Mouse (Mus musculus): Measurements from ENCODE around the gene 3830406C13Rik.
"Not testable (repeated sequence)": the region's sequence is repeated elsewhere in the genome, so short reads cannot be mapped to it uniquely, and the experiment has no call there.

The 3830406C13Rik gene

DNA sequence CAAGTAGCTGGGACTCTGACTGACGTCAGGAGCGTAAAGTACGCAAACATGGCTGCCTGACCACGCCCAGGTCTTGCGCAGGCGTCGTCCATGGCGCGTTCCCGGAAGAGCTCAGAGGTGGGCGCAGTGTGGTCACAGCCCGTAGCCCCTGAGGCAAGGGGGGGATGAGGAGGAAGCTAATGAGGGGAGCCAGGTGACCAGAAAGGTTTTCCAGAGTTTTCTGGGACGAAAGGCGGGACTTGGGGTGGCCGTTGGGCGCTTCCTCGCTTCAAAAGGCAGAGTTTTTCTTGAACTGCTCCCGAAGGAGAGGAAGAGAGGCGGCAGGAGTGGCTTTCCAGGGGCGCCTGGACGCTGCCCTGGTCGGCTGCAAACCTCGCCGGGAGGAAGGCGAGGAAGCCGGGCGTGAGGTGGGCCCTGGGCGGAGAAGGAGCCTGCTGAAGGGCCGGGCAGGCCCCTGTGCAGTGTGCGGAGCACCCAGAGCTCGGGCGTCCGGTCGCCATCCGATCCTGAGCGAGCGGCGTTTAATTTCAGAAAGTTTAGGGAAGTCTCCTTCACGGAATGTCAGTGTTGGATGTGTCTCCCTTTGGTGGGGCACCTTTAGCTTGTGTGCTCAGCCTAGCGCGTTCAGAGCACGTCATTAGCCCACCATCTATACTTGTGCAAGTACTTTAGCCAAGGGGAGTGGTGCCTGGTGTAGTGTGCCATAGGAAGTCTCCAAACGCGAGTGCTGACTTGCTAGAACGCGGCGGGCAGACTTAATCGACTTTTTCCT, at the start of gene 3830406C13Rik:
3830406C13Rik (plus strand) TSS at position 33 of the 772 bp plus-strand sequence.
- DNase-seq = peak; percentile 66 to 75

DNA sequence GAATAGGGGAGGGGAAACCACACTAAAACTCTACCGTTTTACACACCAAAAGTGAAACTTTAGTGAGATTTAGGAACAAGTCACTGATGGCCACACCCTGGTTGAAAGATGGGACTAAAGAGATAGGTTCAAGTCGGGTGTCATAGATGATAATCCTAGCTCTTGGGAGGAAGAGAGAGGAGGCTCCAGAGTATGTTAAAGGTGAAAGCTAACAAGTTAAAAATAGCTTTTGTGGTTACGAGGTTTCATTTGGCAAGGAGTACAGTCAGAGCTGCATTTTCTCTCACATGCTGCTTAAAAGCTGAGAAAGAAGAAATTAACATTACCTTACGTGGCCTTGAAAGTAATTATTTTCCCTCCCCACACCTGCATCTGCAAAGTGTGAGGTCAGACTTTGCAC, 40.2 kb upstream of the 3830406C13Rik start:
- DNase-seq = no peak

DNA sequence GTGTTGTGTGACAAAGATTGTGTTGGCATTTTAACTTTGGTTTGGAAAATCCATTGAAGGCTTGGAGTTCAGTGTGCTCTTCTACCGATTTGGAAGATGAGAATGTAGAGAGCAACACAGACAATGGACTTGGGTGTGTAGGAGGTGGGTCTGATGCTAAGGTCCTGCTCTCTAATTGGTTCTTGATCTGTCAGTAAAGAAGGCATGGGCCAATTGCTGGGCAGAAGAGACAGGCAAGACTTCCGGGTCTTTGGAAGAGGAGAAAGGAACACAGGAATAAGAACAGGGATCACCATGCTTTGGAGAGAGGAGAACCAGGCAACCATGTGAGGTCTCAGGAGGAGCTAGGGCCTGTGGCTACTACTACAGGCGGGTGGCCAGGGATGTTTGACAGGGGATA, 7.9 kb upstream of the 3830406C13Rik start:
- no peak for DNase-seq

DNA sequence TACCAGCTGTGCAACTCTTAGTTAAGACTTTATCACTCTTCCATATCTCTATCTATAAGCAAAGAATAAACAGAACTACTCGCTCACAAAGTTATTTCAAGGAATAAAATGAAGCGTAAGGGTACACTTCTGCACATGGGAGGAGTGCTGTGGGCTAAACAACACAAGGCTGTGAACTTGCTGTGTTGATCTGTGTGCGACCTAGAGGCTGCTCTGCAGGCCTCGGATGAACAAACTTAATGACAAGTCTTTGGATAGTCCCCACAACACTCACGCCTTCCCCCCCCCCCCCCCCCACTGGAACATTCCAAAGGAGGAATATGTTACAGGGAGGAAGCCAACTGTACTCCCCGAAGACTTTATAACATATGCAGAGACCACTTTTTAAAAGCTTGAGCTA, 332 bp upstream of the 3830406C13Rik start, which contains the start of gene Gm49355:
Gm49355 (plus strand) TSS at position 336 of the 400 bp plus-strand sequence.
- DNase-seq = no peak

DNA sequence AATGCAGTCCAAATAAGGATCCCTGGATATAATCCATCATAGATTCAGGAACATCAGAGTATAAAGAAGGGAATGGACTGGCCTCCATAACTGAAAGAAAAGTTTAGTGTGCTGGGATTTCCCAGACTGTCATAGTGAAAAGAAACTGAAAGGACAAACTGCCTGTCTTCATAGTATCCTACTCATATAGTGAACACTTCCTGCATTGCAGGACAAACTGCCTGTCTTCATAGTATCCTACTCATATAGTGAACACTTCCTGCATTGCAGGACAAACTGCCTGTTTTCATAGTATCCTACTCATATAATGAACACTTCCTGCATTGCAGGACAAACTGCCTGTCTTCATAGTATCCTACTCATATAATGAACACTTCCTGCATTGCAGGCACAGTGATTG, 5.8 kb downstream of the 3830406C13Rik start:
- not testable (repeated sequence) for DNase-seq

DNA sequence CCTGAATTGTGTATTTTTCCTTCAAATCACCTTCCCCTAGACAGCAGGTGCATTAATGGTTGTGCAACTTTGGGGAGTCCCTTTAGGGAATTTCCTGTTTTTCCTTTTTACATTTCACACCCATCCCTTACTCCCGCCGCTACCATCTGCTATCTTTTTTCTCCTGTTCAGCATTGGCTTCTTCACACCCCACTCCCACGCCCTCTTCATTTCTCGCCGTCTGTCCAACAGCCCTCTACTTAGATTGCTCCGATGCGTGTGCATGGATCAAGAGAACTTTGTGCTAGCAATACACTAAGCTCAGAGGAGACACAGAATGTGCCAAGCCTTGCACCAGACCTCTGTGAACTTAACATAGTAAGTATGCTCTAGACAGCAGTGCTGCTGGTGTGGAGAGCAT, 12.4 kb downstream of the 3830406C13Rik start:
- no peak for DNase-seq

DNA sequence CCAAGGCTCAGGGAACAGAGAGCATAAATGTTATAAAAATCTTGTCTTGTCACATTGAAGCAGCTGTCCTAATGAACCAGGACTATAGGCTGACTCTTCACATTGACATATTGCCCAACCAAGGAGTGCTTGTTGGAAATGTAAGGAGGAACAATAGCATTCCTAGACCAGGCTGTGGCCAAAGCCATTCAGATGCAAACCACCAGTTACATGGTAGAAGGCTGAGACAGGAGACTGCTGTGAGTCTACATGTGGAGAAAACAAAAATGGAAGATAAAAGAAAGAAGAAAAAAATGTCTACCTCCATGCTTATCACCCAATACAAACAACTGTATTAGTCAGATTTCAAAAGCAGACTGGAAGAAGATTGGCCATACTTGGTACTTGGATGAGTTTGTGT, 15.2 kb downstream of the 3830406C13Rik start:
- no peak for DNase-seq

DNA sequence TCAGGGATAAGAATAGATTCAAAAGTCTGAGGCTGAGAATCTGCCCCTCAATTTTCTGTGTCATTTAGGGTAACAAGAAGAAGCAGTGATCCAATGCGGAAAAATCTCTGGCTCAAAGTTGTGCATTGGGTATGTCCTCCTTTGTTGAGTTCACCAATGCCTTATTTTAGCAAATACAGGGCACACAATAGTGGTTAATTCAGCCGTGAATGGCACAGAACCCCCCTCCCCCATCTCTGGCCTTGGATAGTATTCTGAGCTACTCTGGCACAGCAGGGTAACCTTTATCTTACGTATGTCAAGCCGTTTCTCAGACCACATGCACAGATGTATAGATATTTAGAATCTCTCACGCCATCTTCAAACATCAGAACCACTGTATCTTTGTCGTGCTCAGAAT, 15.7 kb downstream of the 3830406C13Rik start:
- no peak for DNase-seq

DNA sequence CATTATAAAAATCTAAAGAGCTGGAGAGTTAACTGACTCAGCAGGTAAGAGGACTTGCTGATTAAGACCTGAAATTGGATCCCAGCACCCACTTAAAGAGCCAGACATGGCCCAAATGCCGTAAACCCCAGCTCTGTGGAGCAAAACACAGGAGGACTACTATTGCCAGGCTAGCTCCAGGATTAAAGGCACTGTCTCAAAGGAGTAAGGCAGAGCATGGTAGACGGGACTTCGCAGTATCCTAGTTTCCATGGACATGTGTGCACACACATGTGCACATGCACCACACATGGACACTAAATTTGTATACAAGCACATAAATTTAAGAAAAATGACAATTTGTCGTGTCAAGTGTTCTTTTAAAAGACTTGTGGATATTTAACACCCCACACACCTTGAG, 16.3 kb downstream of the 3830406C13Rik start:
- DNase-seq = no peak

DNA sequence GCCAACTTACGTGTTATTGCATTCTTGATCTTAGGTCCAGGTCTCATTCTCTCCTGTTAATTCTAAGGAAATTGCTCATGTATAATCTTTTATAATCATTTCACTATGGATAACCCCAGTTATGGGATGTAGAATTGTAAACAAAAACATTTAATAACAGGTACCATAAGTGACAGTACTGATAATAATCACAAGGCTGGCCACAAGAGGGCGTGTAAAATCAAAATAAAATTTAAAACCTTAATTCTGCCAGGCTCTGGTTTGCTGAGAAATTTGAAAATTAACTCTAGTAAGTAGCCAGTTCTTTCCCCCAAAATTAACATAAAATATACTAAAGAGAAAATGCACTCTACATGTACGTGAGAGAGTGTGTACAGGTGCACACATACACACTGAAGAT, 16.7 kb downstream of the 3830406C13Rik start:
- no peak for DNase-seq

DNA sequence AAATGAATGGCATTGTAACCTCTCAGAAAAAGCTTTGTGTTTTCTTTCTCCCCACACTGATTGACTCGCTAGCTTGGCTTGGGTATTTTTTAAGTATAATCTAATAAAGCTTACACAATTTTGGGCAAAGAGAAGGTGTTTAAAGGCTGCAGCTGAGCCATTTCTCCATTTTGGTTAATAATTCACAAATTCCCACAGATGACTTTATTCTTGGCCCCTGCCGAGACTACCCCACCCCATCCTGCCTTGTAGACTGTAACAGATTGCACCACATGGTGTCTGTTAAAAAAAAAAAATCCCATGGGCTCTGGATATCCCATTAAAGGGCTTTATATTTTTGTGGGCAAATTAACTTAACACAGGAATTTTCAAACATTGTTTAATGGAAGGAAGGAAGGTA, 19.1 kb downstream of the 3830406C13Rik start:
- no peak for DNase-seq

DNA sequence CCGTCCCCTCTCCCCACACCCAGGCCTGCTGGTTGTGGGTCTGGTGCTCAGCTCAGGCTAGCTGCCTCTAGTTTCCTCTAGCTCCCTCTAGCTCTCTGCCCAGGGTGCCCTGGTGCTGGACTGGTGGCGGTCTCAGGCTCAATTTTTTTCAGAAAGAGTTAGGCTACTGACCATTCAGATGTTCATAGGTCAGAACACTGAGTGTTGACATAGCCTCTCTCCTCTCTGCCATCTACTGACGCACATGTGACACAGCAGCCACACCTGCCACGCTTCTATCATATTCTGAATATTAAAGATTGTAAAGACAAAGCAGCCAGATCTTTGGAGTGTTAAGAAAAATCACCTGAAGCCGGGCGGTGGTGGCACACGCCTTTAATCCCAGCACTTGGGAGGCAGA, 49.6 kb downstream of the 3830406C13Rik start:
- no peak for DNase-seq

DNA sequence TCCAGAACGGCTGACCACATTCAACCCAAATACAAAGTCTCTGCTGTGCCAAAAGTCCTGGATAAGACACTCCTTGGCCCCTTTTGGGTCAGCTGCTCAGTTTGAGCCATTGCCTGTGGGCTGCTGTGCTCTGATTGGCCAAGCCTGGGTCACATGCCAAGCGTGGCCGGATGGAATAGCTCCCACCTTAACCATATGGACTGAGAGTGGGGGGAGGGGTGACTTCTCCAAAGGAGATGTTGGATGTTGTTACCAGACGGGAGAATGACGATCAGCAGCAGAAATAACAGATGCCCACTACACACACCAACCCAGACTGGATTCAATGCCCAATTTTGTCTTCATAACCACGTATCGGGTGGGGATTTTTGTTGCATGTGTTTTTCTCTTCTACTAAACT, 51.0 kb downstream of the 3830406C13Rik start:
- no peak for DNase-seq

DNA sequence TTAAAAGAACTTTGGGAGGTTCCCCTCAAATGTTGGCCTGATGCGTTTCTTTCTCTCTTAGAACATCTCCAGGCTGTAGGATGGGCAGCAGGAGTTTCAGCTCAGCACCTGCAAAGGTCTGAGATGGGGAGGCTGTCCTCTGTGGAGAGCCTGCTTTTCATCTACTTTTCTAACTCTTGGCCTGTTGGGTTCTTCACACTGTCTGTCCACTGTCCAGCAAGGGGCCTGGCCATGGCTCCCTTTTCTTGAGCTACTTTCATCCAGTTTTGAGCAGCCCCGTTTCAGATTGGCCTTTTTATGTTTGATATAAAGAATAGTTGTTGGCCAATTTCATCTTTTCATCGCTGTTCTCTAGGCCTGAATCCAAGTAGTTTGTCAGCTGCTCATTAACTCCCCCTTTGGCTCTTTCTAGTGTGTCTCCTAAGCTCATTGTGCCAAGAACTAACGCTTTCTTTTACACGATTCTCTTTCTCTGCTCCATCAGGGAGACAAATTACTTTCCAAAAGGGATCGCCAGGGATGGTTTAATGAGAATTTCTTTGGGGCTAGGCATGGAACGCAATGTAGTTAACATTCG, 53.5 kb downstream of the 3830406C13Rik start:
- DNase-seq = no peak

DNA sequence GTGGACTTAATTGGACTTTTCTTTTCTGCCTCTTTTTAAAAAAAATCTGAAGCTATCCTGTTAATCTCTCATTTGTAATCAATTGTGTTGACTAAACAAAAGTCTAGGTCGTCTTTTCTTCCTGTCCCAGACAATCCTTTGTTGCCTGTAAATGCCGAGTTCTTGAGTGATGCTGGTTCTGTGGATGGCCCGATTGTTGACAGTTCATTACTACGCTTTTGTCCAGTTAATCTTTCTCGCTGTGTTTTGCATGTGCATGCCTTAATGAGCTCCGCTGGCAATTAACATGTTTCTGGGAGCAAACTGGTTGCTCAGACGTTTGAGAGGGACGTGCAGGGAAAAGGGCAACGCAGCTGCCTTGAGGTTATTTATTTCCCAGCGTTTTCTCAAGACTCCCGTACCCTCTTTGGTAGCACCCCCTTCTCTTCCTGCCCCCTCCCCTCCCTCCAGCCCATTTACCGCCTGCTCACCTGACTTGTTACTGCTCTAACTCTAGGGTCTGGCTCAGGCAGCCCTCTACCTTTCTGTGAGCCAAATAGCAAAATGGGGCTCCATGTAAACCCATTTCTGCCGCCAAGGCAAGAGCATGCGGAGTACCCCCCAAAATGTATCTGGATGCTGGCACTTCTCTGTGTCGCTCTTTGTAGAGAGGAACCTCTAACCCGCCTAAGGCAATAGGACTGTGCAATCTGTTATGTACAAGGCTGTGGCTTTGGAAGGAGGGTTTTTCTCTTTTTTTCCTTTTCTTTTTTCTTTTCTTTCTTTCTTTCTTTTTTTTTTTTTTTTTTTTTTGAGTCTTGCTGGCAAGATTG, 54.2 kb downstream of the 3830406C13Rik start:
- DNase-seq = no peak

DNA sequence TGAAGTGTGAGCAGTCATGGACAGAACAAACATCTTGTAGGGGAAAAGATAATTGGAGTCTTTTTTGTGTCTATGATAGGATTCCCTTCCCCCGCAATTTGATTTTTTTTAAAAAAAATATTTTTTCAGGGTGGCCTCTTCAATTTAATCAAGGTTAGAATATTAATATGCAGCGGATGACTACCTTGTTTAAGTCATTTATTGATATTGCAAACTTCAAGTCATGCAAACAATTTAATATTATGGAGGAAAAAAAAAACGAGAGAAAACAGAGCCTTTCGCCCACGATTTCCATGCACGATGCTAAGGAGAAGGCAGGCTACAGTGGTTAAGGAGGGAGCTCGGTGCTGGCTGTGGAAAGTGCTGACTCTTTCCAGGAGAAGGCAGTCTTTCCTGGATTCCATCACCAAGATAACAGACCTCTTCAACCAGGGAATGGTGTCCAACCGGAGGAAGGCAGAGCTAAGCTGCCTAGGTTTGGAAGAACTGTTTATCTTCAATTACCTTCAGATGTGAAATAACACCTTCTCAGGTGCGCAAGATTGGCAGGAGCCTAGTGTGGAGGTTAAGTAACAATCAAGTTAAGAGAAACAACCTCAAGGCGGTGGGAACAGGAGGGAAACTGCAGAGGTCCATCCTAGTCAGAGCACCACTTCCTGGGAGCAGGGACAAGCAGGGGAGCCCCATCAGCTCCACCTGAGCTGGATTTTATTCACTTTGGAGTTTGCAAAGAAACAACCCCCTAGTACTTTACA, 55.0 kb downstream of the 3830406C13Rik start:
- no peak for DNase-seq

DNA sequence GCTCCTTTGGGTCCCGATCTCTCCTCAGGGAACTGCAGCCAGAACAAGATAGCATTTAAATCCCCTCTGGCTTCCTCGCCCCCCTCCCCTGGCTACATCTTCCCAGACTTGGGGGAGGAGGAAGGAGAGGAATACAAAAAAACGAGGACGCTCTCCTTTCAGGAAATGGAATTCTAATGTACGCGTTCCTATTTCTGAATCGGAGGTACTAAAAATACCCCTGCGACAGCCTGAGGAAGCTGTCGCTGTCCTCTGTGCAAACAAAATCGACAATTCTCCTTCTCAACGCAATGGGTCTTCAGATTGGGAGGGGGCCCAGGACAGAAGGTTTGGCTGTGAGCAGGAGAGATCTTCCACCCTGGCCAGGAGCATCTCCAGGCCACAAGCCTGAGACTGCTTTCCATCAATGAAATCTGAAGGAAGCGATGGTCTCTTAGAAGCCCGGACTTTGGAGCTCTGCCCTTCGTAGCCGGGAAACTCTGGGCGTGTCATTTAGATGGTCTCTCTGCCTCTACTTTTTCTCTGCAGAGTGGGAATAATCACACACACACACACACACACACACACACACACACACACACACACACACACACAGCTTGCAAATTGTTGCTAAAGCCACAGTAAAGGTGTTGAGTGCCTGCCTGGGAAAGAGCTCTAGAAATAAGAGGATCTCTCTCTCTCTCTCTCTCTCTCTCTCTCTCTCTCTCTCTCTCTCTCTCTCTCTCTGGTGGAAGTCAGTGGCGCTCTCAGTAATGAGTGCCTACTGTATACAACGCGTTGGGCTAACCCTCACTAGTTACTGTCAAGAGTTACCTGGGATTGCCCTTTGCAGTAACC, 56.5 kb downstream of the 3830406C13Rik start:
- DNase-seq = no peak

DNA sequence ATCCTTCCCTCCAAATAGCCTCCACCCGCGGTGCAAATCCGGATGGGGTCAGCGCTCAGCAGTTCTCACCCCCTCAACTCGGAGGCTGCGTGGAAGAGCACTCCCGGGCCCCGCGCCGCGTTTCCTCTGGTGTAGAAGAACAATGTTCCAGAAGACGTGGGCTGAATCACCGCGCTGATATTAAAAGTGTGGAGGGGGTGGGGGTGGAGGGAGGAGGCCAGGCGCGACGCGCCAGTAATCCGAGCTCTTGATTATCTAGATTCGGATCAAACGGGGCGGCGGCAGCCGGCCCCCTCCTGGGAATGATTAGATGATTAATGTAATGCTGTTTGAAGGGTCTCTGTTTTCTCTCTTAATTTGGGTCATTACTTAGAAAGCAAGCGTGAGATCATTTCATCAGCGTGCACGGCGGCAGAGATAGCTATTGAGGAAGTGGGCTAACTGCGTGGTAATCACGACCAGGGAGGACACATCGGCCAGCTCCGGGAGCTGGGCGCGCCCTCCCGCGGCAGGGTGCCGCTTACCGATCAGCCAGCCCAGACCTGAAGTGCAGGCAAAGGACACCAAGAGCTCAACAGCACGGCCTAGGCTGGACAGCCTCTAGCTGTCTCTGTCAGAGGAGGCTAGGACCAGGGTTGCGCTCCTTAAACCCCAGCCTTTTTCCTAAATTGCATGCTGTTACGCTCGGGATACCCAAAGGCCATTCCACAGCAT, 57.3 kb downstream of the 3830406C13Rik start:
- no peak for DNase-seq

DNA sequence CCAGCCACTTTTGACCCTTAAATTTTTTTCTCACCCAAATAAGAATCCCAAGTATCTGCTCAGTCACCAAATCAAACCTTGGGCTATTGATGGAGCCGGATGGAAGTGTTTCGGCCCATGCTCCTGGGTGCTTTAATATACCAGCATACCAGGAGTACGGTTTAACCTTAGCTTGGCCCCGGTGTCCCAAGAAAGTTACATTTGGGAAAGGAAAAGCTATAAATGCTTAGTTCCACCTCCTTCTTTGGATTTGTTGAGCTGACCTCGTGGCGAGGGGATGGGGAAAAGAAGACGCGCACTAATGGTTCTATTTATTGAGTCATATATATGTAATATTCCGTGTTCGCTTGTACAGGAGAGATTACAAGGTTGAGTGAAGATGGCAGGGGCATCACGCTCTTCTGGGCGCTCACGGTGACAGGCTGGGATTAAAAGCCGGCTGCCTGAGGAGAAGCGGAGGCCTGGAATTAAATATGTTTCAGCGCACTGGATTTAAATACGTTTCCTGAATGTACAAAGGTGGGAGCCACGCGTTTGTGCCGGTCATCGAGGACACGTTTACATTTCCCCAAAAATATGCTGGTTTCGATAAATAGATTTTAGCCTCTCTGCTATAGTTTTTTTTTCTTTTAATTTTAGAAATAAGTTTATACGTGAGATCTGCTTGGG, 58.0 kb downstream of the 3830406C13Rik start:
- DNase-seq = no peak

DNA sequence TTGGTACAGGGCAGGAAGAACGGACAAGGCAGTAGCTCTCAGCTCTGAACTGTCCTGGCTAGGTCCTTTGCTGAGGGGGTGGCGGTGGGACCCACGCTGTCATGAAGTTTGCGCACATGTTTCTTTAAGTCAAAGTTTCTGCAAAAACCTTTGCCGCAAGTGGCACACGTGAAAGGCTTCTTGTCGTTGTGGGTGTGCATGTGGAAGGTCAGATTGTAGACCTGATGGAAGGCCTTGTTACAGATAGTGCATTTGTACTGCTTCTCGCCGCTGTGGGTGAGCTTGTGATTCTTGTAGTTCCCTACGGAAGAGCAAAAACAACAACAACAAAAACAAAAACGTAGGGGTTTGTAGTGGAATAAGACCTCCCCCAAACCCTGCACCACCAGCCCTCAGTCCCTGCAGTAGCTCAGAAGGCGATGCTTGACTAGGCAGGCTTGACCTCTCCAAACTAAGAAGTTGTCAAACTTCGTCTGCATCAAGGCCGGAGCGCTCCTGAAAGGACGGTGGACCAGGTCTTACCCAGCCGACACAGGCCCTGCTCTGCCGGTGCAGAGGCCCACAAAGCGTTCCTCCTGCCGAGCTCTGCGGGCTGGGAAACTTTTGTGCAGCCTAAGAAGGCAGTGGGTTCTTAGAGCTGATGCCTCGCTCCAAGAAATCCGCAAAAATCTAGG, 58.6 kb downstream of the 3830406C13Rik start:
- no peak for DNase-seq
